Comparison of ENCODE assay signal across 8 mouse cellular contexts in the genomic region with DNA sequence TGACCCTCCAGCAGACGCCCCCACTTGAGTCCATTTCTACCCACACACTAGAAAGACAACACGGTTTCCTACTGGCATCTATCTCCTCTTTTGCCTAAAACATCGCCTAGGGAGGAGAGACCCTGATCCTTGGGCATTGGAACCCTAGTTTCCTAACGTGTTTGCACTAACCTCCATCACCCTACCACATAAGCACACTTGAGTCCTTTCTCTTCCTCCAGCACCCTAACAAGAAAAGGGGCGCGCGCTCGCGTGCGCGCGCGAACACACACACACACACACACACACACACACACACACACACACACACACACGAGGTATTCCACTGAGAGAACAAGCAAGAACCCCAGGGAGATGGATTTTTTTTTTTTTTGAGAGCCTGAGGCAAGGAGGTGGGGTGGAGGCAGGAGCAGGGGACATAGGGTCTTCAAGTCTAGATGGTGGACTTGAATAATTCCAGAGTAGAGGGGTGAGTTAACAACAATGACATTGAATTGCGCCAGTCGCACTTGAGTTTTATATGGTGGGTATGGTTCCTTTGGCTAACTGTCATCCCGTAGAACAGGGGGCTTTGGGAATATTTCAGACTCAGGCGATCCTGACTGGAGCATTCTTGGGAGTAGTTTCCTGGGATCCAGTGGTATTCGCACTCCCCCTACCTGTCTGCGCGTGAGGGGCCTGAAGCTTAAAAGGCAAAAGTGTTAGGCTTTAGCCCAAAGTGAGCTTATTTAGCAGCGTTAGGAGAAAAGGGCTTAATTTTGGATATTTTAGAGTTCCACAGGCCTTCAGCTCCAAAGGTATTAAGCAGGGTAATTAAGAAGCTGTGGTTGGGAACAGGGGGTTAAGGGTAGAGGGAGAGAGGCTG. TPM values are rescaled to one million over a fixed set of nuclear protein-coding genes. Genes with fewer than 3 reads are reported as not detected.
A peak's percentile ranks its signal among the peaks of the same experiment; 100 is the strongest.
DNase-seq lines count a peak whose midpoint lies in the region; ATAC-seq and TF ChIP-seq lines count a peak whose summit lies in the region.

No protein-coding gene starts in this region.

- WGBS in kidney, embryonic 16.5 days: 25% methylated on average over 22 of the region's 22 CpGs
- WGBS in kidney, adult 2 months: 3% methylated on average over 22 of the region's 22 CpGs
- WGBS in hindbrain, embryonic 13.5 days: 16% methylated on average over 21 of the region's 22 CpGs
- 19% methylated on average over 22 of the region's 22 CpGs for WGBS in midbrain, embryonic 16.5 days

- TF ChIP-seq CTCF in kidney, adult 2 months (conservative IDR thresholded peaks at IDR 0.05; ENCODE audit: insufficient read depth, insufficient read length, low read depth, low read length): no peak

- TF ChIP-seq POLR2A in kidney, adult 2 months (IDR thresholded peaks at IDR 0.05; ENCODE audit: low read depth, low read length): no peak

- peak overlapping the region; percentile 67 for H3K4me2 ChIP-seq in kidney, embryonic 16.5 days (replicated peaks; ENCODE audit: low read depth, low read length)
- peak overlapping the region; percentile 60 for H3K4me2 ChIP-seq in hindbrain, embryonic 13.5 days
- peak overlapping the region; percentile 57 for H3K4me2 ChIP-seq in midbrain, embryonic 16.5 days (ENCODE audit: low read length)

- H3K27me3 ChIP-seq in kidney, embryonic 16.5 days (ENCODE audit: insufficient read depth, low read length): no peaks in the 10 kb centered on the region; the same call in 1 of the 2 replicates
- no peaks in the 10 kb centered on the region for H3K27me3 ChIP-seq in kidney, adult 2 months (replicated peaks; ENCODE audit: control insufficient read depth, insufficient read depth, low read length)
- no peaks in the 10 kb centered on the region for H3K27me3 ChIP-seq in hindbrain, embryonic 13.5 days
- no peaks in the 10 kb centered on the region for H3K27me3 ChIP-seq in midbrain, embryonic 16.5 days (ENCODE audit: control insufficient read depth, insufficient read depth, low read depth, low read length)

- H3K4me3 ChIP-seq in kidney, embryonic 16.5 days (ENCODE audit: low read length): peak overlapping the region; percentile 50
- no peak overlapping the region for H3K4me3 ChIP-seq in kidney, adult 2 months (ENCODE audit: insufficient read depth, low read depth, low read length)
- H3K4me3 ChIP-seq in hindbrain, embryonic 13.5 days: peak overlapping the region; percentile 54
- H3K4me3 ChIP-seq in midbrain, embryonic 16.5 days (ENCODE audit: low read depth, low read length): peak overlapping the region; percentile 57

- H3K9ac ChIP-seq in kidney, embryonic 16.5 days (replicated peaks; ENCODE audit: low read length): no peak overlapping the region
- H3K9ac ChIP-seq in hindbrain, embryonic 13.5 days: peak overlapping the region; percentile 73
- peak overlapping the region; percentile 72 for H3K9ac ChIP-seq in midbrain, embryonic 16.5 days (ENCODE audit: low read depth, low read length)

- no peak overlapping the region for H3K27ac ChIP-seq in kidney, embryonic 16.5 days (ENCODE audit: low read length)
- no peak overlapping the region for H3K27ac ChIP-seq in kidney, adult 2 months (ENCODE audit: insufficient read depth, low read depth, low read length)
- H3K27ac ChIP-seq in hindbrain, embryonic 13.5 days: peak overlapping the region; percentile 80
- H3K27ac ChIP-seq in midbrain, embryonic 16.5 days (ENCODE audit: low read length): peak overlapping the region; percentile 86

- DNase-seq in kidney, adult 2 months: no peak
- peak; percentile 59 for DNase-seq in cerebellum, adult 9-11 months
- DNase-seq in MN1 (ENCODE audit: low spot score): no peak
- DNase-seq in spleen, postnatal 14 days (ENCODE audit: low spot score in 2 of 2): no peak
- no peak for DNase-seq in thymus, adult 18-20 months

- no peaks in the 10 kb centered on the region for H3K4me1 ChIP-seq in kidney, embryonic 16.5 days (ENCODE audit: insufficient read depth, low read length)
- H3K4me1 ChIP-seq in kidney, adult 2 months (ENCODE audit: control insufficient read depth, insufficient read depth, low read length): no peaks in the 10 kb centered on the region
- no peaks in the 10 kb centered on the region for H3K4me1 ChIP-seq in hindbrain, embryonic 13.5 days (replicated peaks)
- H3K4me1 ChIP-seq in midbrain, embryonic 16.5 days (ENCODE audit: control insufficient read depth, insufficient read depth, low read length): no peaks in the 10 kb centered on the region

- no peaks in the 10 kb centered on the region for H3K9me3 ChIP-seq in kidney, embryonic 16.5 days (ENCODE audit: low read length)
- no peaks in the 10 kb centered on the region for H3K9me3 ChIP-seq in hindbrain, embryonic 13.5 days
- no peaks in the 10 kb centered on the region for H3K9me3 ChIP-seq in midbrain, embryonic 16.5 days (replicated peaks; ENCODE audit: control insufficient read depth, low read length, poor library complexity, severe bottlenecking)

- no peaks in the 10 kb centered on the region for H3K36me3 ChIP-seq in kidney, embryonic 16.5 days (ENCODE audit: insufficient read depth, low read length)
- H3K36me3 ChIP-seq in kidney, adult 2 months (ENCODE audit: control insufficient read depth, insufficient read depth, low read length): no peaks in the 10 kb centered on the region
- H3K36me3 ChIP-seq in hindbrain, embryonic 13.5 days: no peaks in the 10 kb centered on the region
- H3K36me3 ChIP-seq in midbrain, embryonic 16.5 days (ENCODE audit: control insufficient read depth, insufficient read depth, low read length): no peaks in the 10 kb centered on the region

- no peak for ATAC-seq in kidney, embryonic 16.5 days (ENCODE audit: low FRiP score, low TSS enrichment)
- peak; percentile 57 for ATAC-seq in hindbrain, embryonic 13.5 days (ENCODE audit: low FRiP score)
- peak; percentile 49 for ATAC-seq in midbrain, embryonic 16.5 days

RNA-seq across cellular contexts. Expression of gene Slitrk4, which starts 0.6 kb away (rescaled TPM):
- polyA plus RNA-seq in kidney, embryonic 16.5 days (2015; fragmentation: Nextera tagmentation; extraction: Ambion mirVana): 1.00 and 1.1 TPM in 2 replicates
- polyA plus RNA-seq in kidney, adult 2 months (2012; rRNA removed): 0.01 and 0.02 TPM in 2 replicates
- polyA plus RNA-seq in hindbrain, embryonic 13.5 days (2015; fragmentation: Nextera tagmentation; extraction: Ambion mirVana): 12.1 and 13.7 TPM in 2 replicates
- 21.3 and 23.3 TPM in 2 replicates for polyA plus RNA-seq in midbrain, embryonic 16.5 days (2015; fragmentation: Nextera tagmentation; extraction: Ambion mirVana)

Comparison
In these comparisons a context has a peak if more than half of its experiments do, and no peak if none do; other contexts are left out.
1. H3K27ac ChIP-seq: peak in hindbrain, embryonic 13.5 days (single experiment) and midbrain, embryonic 16.5 days (single experiment); none in kidney, embryonic 16.5 days (single experiment) and kidney, adult 2 months (single experiment).
2. Peak in every context shown above with its lines, with median percentiles within 50 percentile points of each other: H3K4me2 ChIP-seq.